Mouse (Mus musculus) lung, adult 2 months (tissue): Measurements from ENCODE around the gene Ahnak2.

ENCODE experiments used
- CTCF ChIP-seq: fragments of 200-500 bp; IDR thresholded peaks from 2 replicates; pipeline ENCODE4 v1.5.1; 2011; ENCODE audit warnings: mild to moderate bottlenecking, low read length, control low read depth; ENCODE audit not compliant: insufficient read depth
- POLR2A ChIP-seq: fragments of 200-500 bp; IDR thresholded peaks from 2 replicates; pipeline ENCODE4 v1.6.1; 2011; ENCODE audit warnings: low read depth, mild to moderate bottlenecking, control low read depth, low read length, borderline replicate concordance; ENCODE audit errors: extremely low read depth

- no peak for TF ChIP-seq CTCF
- TF ChIP-seq POLR2A: no peak
Observed at GRCm38 (mm10) chr12:112735896-112736635, 66.4 kb downstream of the Ahnak2 start.
